Mouse (Mus musculus): ENCODE data around the gene Fxyd2. TPM values are rescaled to one million over a fixed set of nuclear protein-coding genes. Genes with fewer than 3 reads are reported as not detected.

Gene Fxyd2
- polyA plus RNA-seq, 1 experiment: 0.07 TPM

- Histone ChIP-seq H3K27me3 (ENCODE audit: control insufficient read depth, insufficient read depth, insufficient read length) (peaks cover 10% of the 10 kb centered on the region), H3K4me2 (ENCODE audit: low read depth) (no peak overlapping the region), H3ac (ENCODE audit: control insufficient read depth, insufficient read length) (no peak overlapping the region), H3K36me3 (ENCODE audit: control insufficient read depth, insufficient read depth) (no peaks in the 10 kb centered on the region), H3K4me3 (no peak overlapping the region), H3K79me2 (ENCODE audit: control insufficient read depth, insufficient read depth) (no peaks in the 10 kb centered on the region)
- TF ChIP-seq TCF12 (IDR thresholded peaks at IDR 0.05; ENCODE audit: insufficient read depth, poor library complexity, severe bottlenecking) (no peak), E2F4 (IDR thresholded peaks at IDR 0.05; ENCODE audit: insufficient read depth) (no peak), SRF (IDR thresholded peaks at IDR 0.05; ENCODE audit: control insufficient read depth, insufficient read length, low read depth) (no peak), POLR2A (IDR thresholded peaks at IDR 0.05; ENCODE audit: insufficient read length, low read depth) (no peak), USF1 (IDR thresholded peaks at IDR 0.05; ENCODE audit: low read depth) (no peak), POLR2AphosphoS2 (IDR thresholded peaks at IDR 0.05; ENCODE audit: insufficient read length, low read depth) (no peak), REST (IDR thresholded peaks at IDR 0.05; ENCODE audit: insufficient read depth, insufficient read length) (no peak), MYOG (IDR thresholded peaks at IDR 0.05; ENCODE audit: control insufficient read depth in 1 of 3, insufficient read depth in 1 of 3, insufficient read length in 2 of 3, low read depth in 2 of 3) (no peak), CEBPB (IDR thresholded peaks at IDR 0.05; ENCODE audit: insufficient read depth, poor library complexity, severe bottlenecking) (no peak), MYOD1 (IDR thresholded peaks at IDR 0.05; ENCODE audit: control insufficient read depth in 1 of 3, insufficient read length in 2 of 3, low read depth in 2 of 3) (no peak), MAX (IDR thresholded peaks at IDR 0.05; ENCODE audit: low read depth) (no peak), TCF3 (IDR thresholded peaks at IDR 0.05; ENCODE audit: insufficient read length, low read depth) (no peak)
These were observed 23.0 kb upstream of the Fxyd2 start for GRCm38 (mm10) chr9:45376427-45376826.

DNA sequence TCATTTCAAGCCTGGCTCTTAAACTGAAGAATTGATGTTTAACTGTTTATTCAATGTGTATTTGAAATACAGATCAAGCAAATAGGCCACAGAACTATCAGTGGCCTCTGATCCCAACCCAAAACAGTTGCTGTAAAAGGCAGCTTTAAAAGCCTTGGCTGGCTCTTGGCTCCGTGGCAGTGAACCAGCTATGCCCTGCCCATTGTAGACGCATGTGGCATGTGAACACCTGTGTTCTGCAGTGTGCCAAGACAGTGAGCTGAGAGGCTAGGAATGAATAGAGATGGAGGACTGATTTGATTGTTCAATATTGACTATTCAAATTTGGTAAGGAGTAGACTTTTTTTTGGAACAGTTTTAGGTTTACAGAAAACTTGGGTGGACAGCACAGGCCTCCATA lies 22.6 kb upstream of the Fxyd2 start:
- Histone ChIP-seq H3K4me3 (no peak overlapping the region), H3K27me3 (ENCODE audit: control insufficient read depth, insufficient read depth, insufficient read length) (peaks cover 6% of the 10 kb centered on the region), H3ac (ENCODE audit: control insufficient read depth, insufficient read length) (no peak overlapping the region), H3K79me2 (ENCODE audit: control insufficient read depth, insufficient read depth) (no peaks in the 10 kb centered on the region), H3K4me2 (ENCODE audit: low read depth) (no peak overlapping the region), H3K36me3 (ENCODE audit: control insufficient read depth, insufficient read depth) (no peaks in the 10 kb centered on the region)
- TF ChIP-seq MYOD1 (IDR thresholded peaks at IDR 0.05; ENCODE audit: control insufficient read depth in 1 of 3, insufficient read length in 2 of 3, low read depth in 2 of 3) (no peak), REST (IDR thresholded peaks at IDR 0.05; ENCODE audit: insufficient read depth, insufficient read length) (no peak), E2F4 (IDR thresholded peaks at IDR 0.05; ENCODE audit: insufficient read depth) (no peak), MYOG (IDR thresholded peaks at IDR 0.05; ENCODE audit: control insufficient read depth in 1 of 3, insufficient read depth in 1 of 3, insufficient read length in 2 of 3, low read depth in 2 of 3) (no peak), POLR2A (IDR thresholded peaks at IDR 0.05; ENCODE audit: insufficient read length, low read depth) (no peak), USF1 (IDR thresholded peaks at IDR 0.05; ENCODE audit: low read depth) (no peak), TCF12 (IDR thresholded peaks at IDR 0.05; ENCODE audit: insufficient read depth, poor library complexity, severe bottlenecking) (no peak), TCF3 (IDR thresholded peaks at IDR 0.05; ENCODE audit: insufficient read length, low read depth) (no peak), CEBPB (IDR thresholded peaks at IDR 0.05; ENCODE audit: insufficient read depth, poor library complexity, severe bottlenecking) (no peak), SRF (IDR thresholded peaks at IDR 0.05; ENCODE audit: control insufficient read depth, insufficient read length, low read depth) (no peak), MAX (IDR thresholded peaks at IDR 0.05; ENCODE audit: low read depth) (no peak), POLR2AphosphoS2 (IDR thresholded peaks at IDR 0.05; ENCODE audit: insufficient read length, low read depth) (no peak)

GRCm38 (mm10) chr9:45380411-45381251 lies 18.8 kb upstream of the Fxyd2 start:
- Histone ChIP-seq H3K79me2 (ENCODE audit: control insufficient read depth, insufficient read depth) (no peaks in the 10 kb centered on the region), H3K27me3 (ENCODE audit: control insufficient read depth, insufficient read depth, insufficient read length) (peaks cover 11% of the 10 kb centered on the region), H3ac (ENCODE audit: control insufficient read depth, insufficient read length) (no peak overlapping the region), H3K4me3 (no peak overlapping the region), H3K4me2 (ENCODE audit: low read depth) (no peak overlapping the region), H3K36me3 (ENCODE audit: control insufficient read depth, insufficient read depth) (no peaks in the 10 kb centered on the region)
- TF ChIP-seq CEBPB (IDR thresholded peaks at IDR 0.05; ENCODE audit: insufficient read depth, poor library complexity, severe bottlenecking) (no peak), MYOG (IDR thresholded peaks at IDR 0.05; ENCODE audit: control insufficient read depth in 1 of 3, insufficient read depth in 1 of 3, insufficient read length in 2 of 3, low read depth in 2 of 3) (no peak), REST (IDR thresholded peaks at IDR 0.05; ENCODE audit: insufficient read depth, insufficient read length) (no peak), MYOD1 (IDR thresholded peaks at IDR 0.05; ENCODE audit: control insufficient read depth in 1 of 3, insufficient read length in 2 of 3, low read depth in 2 of 3) (no peak), MAX (IDR thresholded peaks at IDR 0.05; ENCODE audit: low read depth) (no peak), TCF3 (IDR thresholded peaks at IDR 0.05; ENCODE audit: insufficient read length, low read depth) (no peak), E2F4 (IDR thresholded peaks at IDR 0.05; ENCODE audit: insufficient read depth) (no peak), POLR2AphosphoS2 (IDR thresholded peaks at IDR 0.05; ENCODE audit: insufficient read length, low read depth) (no peak), TCF12 (IDR thresholded peaks at IDR 0.05; ENCODE audit: insufficient read depth, poor library complexity, severe bottlenecking) (no peak), POLR2A (IDR thresholded peaks at IDR 0.05; ENCODE audit: insufficient read length, low read depth) (no peak), SRF (IDR thresholded peaks at IDR 0.05; ENCODE audit: control insufficient read depth, insufficient read length, low read depth) (no peak), USF1 (IDR thresholded peaks at IDR 0.05; ENCODE audit: low read depth) (no peak)

- H3K27me3 ChIP-seq (ENCODE audit: control insufficient read depth, insufficient read depth, insufficient read length): peaks cover 11% of the 10 kb centered on the region
- H3ac ChIP-seq (ENCODE audit: control insufficient read depth, insufficient read length): no peak overlapping the region
- no peak for TF ChIP-seq MYOD1 (IDR thresholded peaks at IDR 0.05; ENCODE audit: control insufficient read depth in 1 of 3, insufficient read length in 2 of 3, low read depth in 2 of 3)
- no peak for TF ChIP-seq TCF3 (IDR thresholded peaks at IDR 0.05; ENCODE audit: insufficient read length, low read depth)
- no peak for TF ChIP-seq MAX (IDR thresholded peaks at IDR 0.05; ENCODE audit: low read depth)
- TF ChIP-seq CEBPB (IDR thresholded peaks at IDR 0.05; ENCODE audit: insufficient read depth, poor library complexity, severe bottlenecking): no peak
- TF ChIP-seq E2F4 (IDR thresholded peaks at IDR 0.05; ENCODE audit: insufficient read depth): no peak
- TF ChIP-seq REST (IDR thresholded peaks at IDR 0.05; ENCODE audit: insufficient read depth, insufficient read length): no peak
- TF ChIP-seq POLR2AphosphoS2 (IDR thresholded peaks at IDR 0.05; ENCODE audit: insufficient read length, low read depth): no peak
These were observed 17.1 kb upstream of the Fxyd2 start for GRCm38 (mm10) chr9:45382336-45382735.

More at GRCm38 (mm10) chr9:45382336-45382735, 17.1 kb upstream of the Fxyd2 start:
- no peaks in the 10 kb centered on the region for H3K36me3 ChIP-seq (ENCODE audit: control insufficient read depth, insufficient read depth)
- H3K4me3 ChIP-seq: no peak overlapping the region
- H3K79me2 ChIP-seq (ENCODE audit: control insufficient read depth, insufficient read depth): no peaks in the 10 kb centered on the region
- no peak overlapping the region for H3K4me2 ChIP-seq (ENCODE audit: low read depth)
